Mouse (Mus musculus): ENCODE results near the gene Dlg5. TPM values are rescaled to one million over a fixed set of nuclear protein-coding genes. Genes with fewer than 3 reads are reported as not detected.

Dlg5 gene
- polyA plus RNA-seq, 1 experiment from 2014 or later = 37.5 TPM

GRCm38 (mm10) chr14:24222759-24223158, 23.0 kb downstream of the Dlg5 start:
- H3K4me3 ChIP-seq (ENCODE audit: low read depth, low read length) = no peak overlapping the region
- no peaks in the 10 kb centered on the region for H3K36me3 ChIP-seq (ENCODE audit: control insufficient read depth, insufficient read depth, low read length)
- no peak overlapping the region for H3K9ac ChIP-seq (replicated peaks; ENCODE audit: low read depth, low read length)
- no peaks in the 10 kb centered on the region for H3K9me3 ChIP-seq (ENCODE audit: control insufficient read depth, low read length)
- no peak for ATAC-seq (ENCODE audit: low read depth)
- peaks cover under 1% of the 10 kb centered on the region; the same call in 1 of the 2 replicates for H3K4me1 ChIP-seq (ENCODE audit: control insufficient read depth, insufficient read depth, low read length)
- no peak overlapping the region for H3K4me2 ChIP-seq (ENCODE audit: low read depth, low read length)
- no peaks in the 10 kb centered on the region for H3K27me3 ChIP-seq (ENCODE audit: control insufficient read depth, insufficient read depth, low read length)
- 48% methylated on average over 3 of the region's 3 CpGs for WGBS
- H3K27ac ChIP-seq (ENCODE audit: low read depth, low read length) = no peak overlapping the region

GRCm38 (mm10) chr14:24222273-24222672, 23.4 kb downstream of the Dlg5 start:
- H3K9ac ChIP-seq (replicated peaks; ENCODE audit: low read depth, low read length) = no peak overlapping the region
- no peak overlapping the region for H3K27ac ChIP-seq (ENCODE audit: low read depth, low read length)
- H3K4me2 ChIP-seq (ENCODE audit: low read depth, low read length) = no peak overlapping the region
- 95% methylated on average over 3 of the region's 3 CpGs for WGBS
- no peaks in the 10 kb centered on the region for H3K27me3 ChIP-seq (ENCODE audit: control insufficient read depth, insufficient read depth, low read length)
- no peak for ATAC-seq (ENCODE audit: low read depth)
- no peaks in the 10 kb centered on the region for H3K9me3 ChIP-seq (ENCODE audit: control insufficient read depth, low read length)
- peaks cover 5% of the 10 kb centered on the region for H3K4me1 ChIP-seq (ENCODE audit: control insufficient read depth, insufficient read depth, low read length)
- H3K36me3 ChIP-seq (ENCODE audit: control insufficient read depth, insufficient read depth, low read length) = no peaks in the 10 kb centered on the region
- no peak overlapping the region for H3K4me3 ChIP-seq (ENCODE audit: low read depth, low read length)

- Histone ChIP-seq H3K4me2 (ENCODE audit: low read depth, low read length) (no peak overlapping the region), H3K27ac (ENCODE audit: low read depth, low read length) (no peak overlapping the region), H3K36me3 (ENCODE audit: control insufficient read depth, insufficient read depth, low read length) (no peaks in the 10 kb centered on the region), H3K4me1 (ENCODE audit: control insufficient read depth, insufficient read depth, low read length) (peaks cover 47% of the 10 kb centered on the region), H3K4me3 (ENCODE audit: low read depth, low read length) (no peak overlapping the region), H3K27me3 (ENCODE audit: control insufficient read depth, insufficient read depth, low read length) (no peaks in the 10 kb centered on the region), H3K9ac (replicated peaks; ENCODE audit: low read depth, low read length) (no peak overlapping the region), H3K9me3 (ENCODE audit: control insufficient read depth, low read length) (no peaks in the 10 kb centered on the region)
- WGBS = 56% methylated on average over 8 of the region's 8 CpGs
- no peak for ATAC-seq (ENCODE audit: low read depth)
Measured at GRCm38 (mm10) chr14:24217362-24217722, 28.4 kb downstream of the Dlg5 start.

GRCm38 (mm10) chr14:24216678-24217361, 28.9 kb downstream of the Dlg5 start:
- no peak overlapping the region for H3K4me2 ChIP-seq (ENCODE audit: low read depth, low read length)
- ATAC-seq (ENCODE audit: low read depth) = no peak
- no peaks in the 10 kb centered on the region for H3K9me3 ChIP-seq (ENCODE audit: control insufficient read depth, low read length)
- no peaks in the 10 kb centered on the region for H3K36me3 ChIP-seq (ENCODE audit: control insufficient read depth, insufficient read depth, low read length)
- H3K27me3 ChIP-seq (ENCODE audit: control insufficient read depth, insufficient read depth, low read length) = no peaks in the 10 kb centered on the region
- no peak overlapping the region for H3K27ac ChIP-seq (ENCODE audit: low read depth, low read length)
- WGBS = 47% methylated on average over 11 of the region's 11 CpGs
- H3K9ac ChIP-seq (replicated peaks; ENCODE audit: low read depth, low read length) = no peak overlapping the region
- peaks cover 47% of the 10 kb centered on the region for H3K4me1 ChIP-seq (ENCODE audit: control insufficient read depth, insufficient read depth, low read length)
- no peak overlapping the region for H3K4me3 ChIP-seq (ENCODE audit: low read depth, low read length)

- Histone ChIP-seq H3K27me3 (ENCODE audit: control insufficient read depth, insufficient read depth, low read length) (no peaks in the 10 kb centered on the region), H3K9me3 (ENCODE audit: control insufficient read depth, low read length) (no peaks in the 10 kb centered on the region), H3K36me3 (ENCODE audit: control insufficient read depth, insufficient read depth, low read length) (no peaks in the 10 kb centered on the region), H3K9ac (replicated peaks; ENCODE audit: low read depth, low read length) (no peak overlapping the region), H3K27ac (ENCODE audit: low read depth, low read length) (no peak overlapping the region), H3K4me2 (ENCODE audit: low read depth, low read length) (no peak overlapping the region), H3K4me3 (ENCODE audit: low read depth, low read length) (no peak overlapping the region), H3K4me1 (ENCODE audit: control insufficient read depth, insufficient read depth, low read length) (peaks cover 47% of the 10 kb centered on the region)
- ATAC-seq (ENCODE audit: low read depth) = no peak
- 53% methylated on average over 4 of the region's 4 CpGs for WGBS
Measured at GRCm38 (mm10) chr14:24216064-24216463, 29.7 kb downstream of the Dlg5 start.

GRCm38 (mm10) chr14:24214436-24214835, 31.3 kb downstream of the Dlg5 start:
- peaks cover 47% of the 10 kb centered on the region for H3K4me1 ChIP-seq (ENCODE audit: control insufficient read depth, insufficient read depth, low read length)
- H3K9ac ChIP-seq (replicated peaks; ENCODE audit: low read depth, low read length) = no peak overlapping the region
- peak overlapping the region; percentile 18; the same call in 1 of the 2 replicates for H3K27ac ChIP-seq (ENCODE audit: low read depth, low read length)
- H3K9me3 ChIP-seq (ENCODE audit: control insufficient read depth, low read length) = no peaks in the 10 kb centered on the region
- H3K27me3 ChIP-seq (ENCODE audit: control insufficient read depth, insufficient read depth, low read length) = no peaks in the 10 kb centered on the region
- no peak overlapping the region for H3K4me3 ChIP-seq (ENCODE audit: low read depth, low read length)
- WGBS = 58% methylated on average over 9 of the region's 9 CpGs
- no peak overlapping the region for H3K4me2 ChIP-seq (ENCODE audit: low read depth, low read length)
- no peak for ATAC-seq (ENCODE audit: low read depth)
- H3K36me3 ChIP-seq (ENCODE audit: control insufficient read depth, insufficient read depth, low read length) = no peaks in the 10 kb centered on the region

- WGBS = 66% methylated on average over 2 of the region's 2 CpGs
- Histone ChIP-seq H3K27ac (ENCODE audit: low read depth, low read length) (no peak overlapping the region), H3K9me3 (ENCODE audit: control insufficient read depth, low read length) (no peaks in the 10 kb centered on the region), H3K4me1 (ENCODE audit: control insufficient read depth, insufficient read depth, low read length) (peaks cover 47% of the 10 kb centered on the region), H3K27me3 (ENCODE audit: control insufficient read depth, insufficient read depth, low read length) (no peaks in the 10 kb centered on the region), H3K36me3 (ENCODE audit: control insufficient read depth, insufficient read depth, low read length) (no peaks in the 10 kb centered on the region), H3K9ac (replicated peaks; ENCODE audit: low read depth, low read length) (no peak overlapping the region), H3K4me3 (ENCODE audit: low read depth, low read length) (no peak overlapping the region), H3K4me2 (ENCODE audit: low read depth, low read length) (no peak overlapping the region)
- ATAC-seq (ENCODE audit: low read depth) = no peak
Measured at GRCm38 (mm10) chr14:24213336-24213735, 32.4 kb downstream of the Dlg5 start.

- WGBS = 47% methylated on average over 5 of the region's 5 CpGs
- Histone ChIP-seq H3K9ac (replicated peaks; ENCODE audit: low read depth, low read length) (no peak overlapping the region), H3K4me2 (ENCODE audit: low read depth, low read length) (no peak overlapping the region), H3K4me3 (ENCODE audit: low read depth, low read length) (no peak overlapping the region), H3K4me1 (ENCODE audit: control insufficient read depth, insufficient read depth, low read length) (peaks cover 48% of the 10 kb centered on the region), H3K27me3 (ENCODE audit: control insufficient read depth, insufficient read depth, low read length) (no peaks in the 10 kb centered on the region), H3K27ac (ENCODE audit: low read depth, low read length) (no peak overlapping the region), H3K9me3 (ENCODE audit: control insufficient read depth, low read length) (no peaks in the 10 kb centered on the region), H3K36me3 (ENCODE audit: control insufficient read depth, insufficient read depth, low read length) (no peaks in the 10 kb centered on the region)
- ATAC-seq (ENCODE audit: low read depth) = no peak
Measured at GRCm38 (mm10) chr14:24212861-24213260, 32.9 kb downstream of the Dlg5 start.

GRCm38 (mm10) chr14:24207360-24207752, 38.4 kb downstream of the Dlg5 start:
- Histone ChIP-seq H3K4me1 (ENCODE audit: control insufficient read depth, insufficient read depth, low read length) (peaks cover 36% of the 10 kb centered on the region), H3K4me2 (ENCODE audit: low read depth, low read length) (no peak overlapping the region), H3K9me3 (ENCODE audit: control insufficient read depth, low read length) (no peaks in the 10 kb centered on the region), H3K27me3 (ENCODE audit: control insufficient read depth, insufficient read depth, low read length) (no peaks in the 10 kb centered on the region), H3K9ac (replicated peaks; ENCODE audit: low read depth, low read length) (0 out of 2 replicates have a peak overlapping the region, but pooled peaks have one; percentile 16), H3K4me3 (ENCODE audit: low read depth, low read length) (no peak overlapping the region), H3K36me3 (ENCODE audit: control insufficient read depth, insufficient read depth, low read length) (no peaks in the 10 kb centered on the region), H3K27ac (ENCODE audit: low read depth, low read length) (peak overlapping the region; percentile 63)
- ATAC-seq (ENCODE audit: low read depth) = peak; percentile 57
- 33% methylated on average over 13 of the region's 13 CpGs for WGBS
